Mouse (Mus musculus) stomach, postnatal 0 days (tissue): ENCODE data around the gene Glcci1. TPM values are rescaled to one million over a fixed set of nuclear protein-coding genes. Genes with fewer than 3 reads are reported as not detected.

Source experiments
- ATAC-seq: fragments of 200-750 bp; cut with Nextera tagmentation; 2 replicates; pipeline ENCODE4 v1.8.0; 2017; ENCODE audit not compliant: low FRiP score, low TSS enrichment
- DNase-seq: peaks from one replicate; pipeline ENCODE4 v3.0.0-alpha.2; 2016; ENCODE audit warnings: low spot score
- H3K27ac ChIP-seq: fragments of 300-500 bp; sonication (generic); replicated peaks from 2 replicates; pipeline ENCODE4 v1.5.1; 2014; ENCODE audit warnings: mild to moderate bottlenecking, control low read depth
- H3K27me3 ChIP-seq: fragments of 300-500 bp; sonication (generic); 2 replicates; pipeline ENCODE4 v1.6.1; 2014; ENCODE audit warnings: low read length; ENCODE audit not compliant: control insufficient read depth, insufficient read depth
- H3K36me3 ChIP-seq: fragments of 300-500 bp; sonication (generic); 2 replicates; pipeline ENCODE4 v1.6.1; 2014; ENCODE audit warnings: low read length, mixed read lengths; ENCODE audit not compliant: control insufficient read depth, insufficient read depth
- H3K4me1 ChIP-seq: fragments of 300-500 bp; sonication (generic); replicated peaks from 2 replicates; pipeline ENCODE4 v1.6.1; 2014; ENCODE audit warnings: antibody characterized with exemption; ENCODE audit not compliant: control insufficient read depth, insufficient read depth
- H3K4me2 ChIP-seq: fragments of 300-500 bp; sonication (generic); replicated peaks from 2 replicates; pipeline ENCODE4 v1.6.1; 2014; ENCODE audit warnings: low read depth, mild to moderate bottlenecking, control low read depth, moderate library complexity
- H3K4me3 ChIP-seq: fragments of 300-500 bp; sonication (generic); 2 replicates; pipeline ENCODE4 v1.5.1; 2014; ENCODE audit warnings: low read depth, low read length, control low read depth
- H3K9ac ChIP-seq: fragments of 300-500 bp; sonication (generic); 2 replicates; pipeline ENCODE4 v1.6.1; 2014; ENCODE audit warnings: mild to moderate bottlenecking, low read length, control low read depth, mixed read lengths
- H3K9me3 ChIP-seq: fragments of 300-500 bp; sonication (generic); 2 replicates; pipeline ENCODE4 v1.6.1; 2016; ENCODE audit warnings: low read length; ENCODE audit not compliant: control insufficient read depth
- CTCF ChIP-seq: IDR thresholded peaks from 2 replicates; pipeline ENCODE4 v1.5.1; 2016; ENCODE audit warnings: antibody characterized with exemption, low read depth, mild to moderate bottlenecking, moderate library complexity
- EP300 ChIP-seq: optimal IDR thresholded peaks from 2 replicates; pipeline ENCODE3; 2016; ENCODE audit warnings: antibody characterized with exemption
- WGBS: fragments of 180-500 bp; shearing (Covaris S2); extraction: QIAGEN DNeasy Blood & Tissue Kit; methylation state at CpG from one replicate; pipeline ENCODE4 v1.1.7; 2014; 5-methylcytosine and 5-hydroxymethylcytosine counted together
- polyA plus RNA-seq: library from polyadenylated mRNA; unstranded; fragments of >200 nt; fragmentation: Nextera tagmentation; extraction: Ambion mirVana; gene quantifications from 2 replicates; pipeline ENCODE4 v1.2.1, GENCODE M21; 2015

Glcci1 gene
- polyA plus RNA-seq, 1 experiment from 2014 or later = 4.1 TPM

- Histone ChIP-seq H3K9ac (no peak overlapping the region), H3K27me3 (no peaks in the 10 kb centered on the region), H3K27ac (no peak overlapping the region), H3K4me3 (no peak overlapping the region), H3K9me3 (no peaks in the 10 kb centered on the region), H3K4me2 (no peak overlapping the region), H3K4me1 (no peaks in the 10 kb centered on the region), H3K36me3 (no peaks in the 10 kb centered on the region)
- TF ChIP-seq CTCF = no peak
- TF ChIP-seq EP300 = no peak
- no peak for DNase-seq
- WGBS = 88% methylated on average over 2 of the region's 2 CpGs
- no peak for ATAC-seq
Measured at GRCm38 (mm10) chr6:8551155-8551554, 41.8 kb downstream of the Glcci1 start.

GRCm38 (mm10) chr6:8556849-8557571, 47.6 kb downstream of the Glcci1 start:
- Histone ChIP-seq H3K4me1 (no peaks in the 10 kb centered on the region), H3K27ac (no peak overlapping the region), H3K9ac (no peak overlapping the region), H3K36me3 (no peaks in the 10 kb centered on the region), H3K4me2 (no peak overlapping the region), H3K9me3 (no peaks in the 10 kb centered on the region), H3K27me3 (no peaks in the 10 kb centered on the region), H3K4me3 (no peak overlapping the region)
- WGBS = 93% methylated on average over 5 of the region's 5 CpGs
- no peak for DNase-seq
- no peak for ATAC-seq
- TF ChIP-seq CTCF = no peak
- TF ChIP-seq EP300 = no peak

- WGBS = 77% methylated on average over 2 of the region's 2 CpGs
- Histone ChIP-seq H3K9me3 (no peaks in the 10 kb centered on the region), H3K27me3 (no peaks in the 10 kb centered on the region), H3K9ac (no peak overlapping the region), H3K4me1 (no peaks in the 10 kb centered on the region), H3K27ac (no peak overlapping the region), H3K36me3 (no peaks in the 10 kb centered on the region), H3K4me2 (no peak overlapping the region), H3K4me3 (no peak overlapping the region)
- TF ChIP-seq CTCF (no peak), EP300 (no peak)
- DNase-seq = no peak
- ATAC-seq = no peak
Measured at GRCm38 (mm10) chr6:8560682-8561081, 51.3 kb downstream of the Glcci1 start.

GRCm38 (mm10) chr6:8582377-8582776, 73.0 kb downstream of the Glcci1 start:
- DNase-seq (no peak), ATAC-seq (no peak)
- Histone ChIP-seq H3K36me3 (no peaks in the 10 kb centered on the region), H3K9ac (no peak overlapping the region), H3K4me1 (no peaks in the 10 kb centered on the region), H3K27me3 (no peaks in the 10 kb centered on the region), H3K27ac (no peak overlapping the region), H3K9me3 (no peaks in the 10 kb centered on the region), H3K4me3 (no peak overlapping the region), H3K4me2 (no peak overlapping the region)
- TF ChIP-seq CTCF = no peak
- no peak for TF ChIP-seq EP300
- WGBS = 96% methylated on average over 9 of the region's 9 CpGs

GRCm38 (mm10) chr6:8583892-8584291, 74.5 kb downstream of the Glcci1 start:
- 85% methylated on average over 3 of the region's 3 CpGs for WGBS
- Histone ChIP-seq H3K4me3 (no peak overlapping the region), H3K27ac (no peak overlapping the region), H3K36me3 (no peaks in the 10 kb centered on the region), H3K9me3 (no peaks in the 10 kb centered on the region), H3K4me1 (no peaks in the 10 kb centered on the region), H3K27me3 (no peaks in the 10 kb centered on the region), H3K4me2 (no peak overlapping the region), H3K9ac (no peak overlapping the region)
- TF ChIP-seq CTCF (no peak), EP300 (no peak)
- DNase-seq (no peak), ATAC-seq (no peak)

- Histone ChIP-seq H3K4me3 (no peak overlapping the region), H3K4me2 (no peak overlapping the region), H3K27ac (no peak overlapping the region), H3K9me3 (no peaks in the 10 kb centered on the region), H3K27me3 (no peaks in the 10 kb centered on the region), H3K9ac (no peak overlapping the region), H3K36me3 (no peaks in the 10 kb centered on the region), H3K4me1 (no peaks in the 10 kb centered on the region)
- no peak for TF ChIP-seq EP300
- TF ChIP-seq CTCF = no peak
- no peak for ATAC-seq
- DNase-seq = no peak
- WGBS = 80% methylated on average over 9 of the region's 9 CpGs
Measured at GRCm38 (mm10) chr6:8591665-8592064, 82.3 kb downstream of the Glcci1 start.
